Mouse (Mus musculus): Measurements from ENCODE around the gene Trappc6a. TPM values are rescaled to one million over a fixed set of nuclear protein-coding genes. Genes with fewer than 3 reads are reported as not detected.

Gene Trappc6a
- polyA plus RNA-seq, 1 experiment from 2014 or later, result 51.7 TPM

DNA sequence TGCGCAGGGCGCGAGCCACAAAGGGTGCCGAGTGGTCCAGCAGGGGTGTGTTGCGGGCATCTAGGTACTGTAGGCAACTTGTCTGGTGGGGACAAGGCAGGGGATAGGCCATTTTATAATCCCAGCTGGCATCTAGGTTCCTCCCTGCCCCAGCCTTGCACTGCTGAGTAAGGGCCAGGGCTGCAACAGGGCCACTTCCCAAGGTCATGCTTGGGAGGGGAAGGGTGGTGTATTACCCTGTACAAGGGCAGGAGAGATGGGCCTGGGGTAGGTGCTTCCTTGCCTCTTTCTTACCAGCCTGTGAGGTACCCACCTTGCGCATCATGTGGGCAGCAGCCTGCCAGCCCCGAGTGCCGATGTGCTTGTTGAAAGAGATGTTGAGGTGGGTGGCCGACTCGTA lies 26.5 kb downstream of the Trappc6a start:
- peaks cover 13% of the 10 kb centered on the region for H3K36me3 ChIP-seq (replicated peaks; ENCODE audit: control insufficient read depth, insufficient read depth, low read depth, low read length)

DNA sequence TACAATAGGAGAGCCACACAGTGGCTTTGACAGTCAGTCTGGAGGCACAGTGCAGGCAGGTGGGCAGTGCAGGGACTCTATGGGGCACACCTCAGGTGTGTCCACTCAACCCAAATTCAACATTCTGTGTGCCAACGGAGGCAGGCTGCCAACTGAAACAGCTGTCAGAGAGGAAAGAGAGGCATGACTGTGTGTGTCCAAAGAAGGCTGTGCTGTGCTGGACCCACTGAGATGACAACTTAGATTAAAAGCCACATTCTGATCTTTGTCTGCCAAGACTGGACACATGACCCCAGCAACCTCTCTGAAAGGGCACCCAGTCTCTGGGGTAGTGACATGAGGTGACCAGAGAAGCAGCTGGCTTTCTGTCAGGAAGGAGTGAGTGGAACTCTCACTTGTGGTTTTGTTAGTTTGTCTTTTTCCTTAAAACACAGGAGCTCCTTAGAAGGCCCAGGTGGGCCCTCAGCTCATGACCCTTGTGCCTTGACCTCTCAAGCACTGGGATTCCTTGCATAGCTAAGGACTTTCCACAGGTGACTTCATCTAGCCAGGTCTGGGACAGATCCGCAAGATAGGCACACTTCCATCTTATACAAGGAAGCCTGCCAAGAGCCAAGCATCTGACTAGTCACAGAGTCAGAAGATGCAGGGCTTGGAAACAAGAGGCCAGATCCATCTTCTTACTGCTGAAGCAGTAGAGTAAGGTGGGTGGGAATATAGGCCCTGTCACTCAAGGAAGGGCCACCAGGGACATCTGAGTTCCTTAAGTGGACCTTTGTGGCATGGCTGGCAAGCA lies 32.8 kb downstream of the Trappc6a start:
- DNase-seq (ENCODE audit: low spot score) (no peak), ATAC-seq (replicated peaks; ENCODE audit: insufficient number of reproducible peaks, low FRiP score, low TSS enrichment, low read depth) (no peak)
- WGBS, result 83% methylated on average over 2 of the region's 2 CpGs
- Histone ChIP-seq H3K4me2 (ENCODE audit: low read depth, low read length) (no peak overlapping the region), H3K4me3 (ENCODE audit: low read depth, low read length) (no peak overlapping the region), H3K27ac (replicated peaks; ENCODE audit: low read depth, low read length) (no peak overlapping the region), H3K9me3 (replicated peaks; ENCODE audit: control insufficient read depth, low read length) (no peaks in the 10 kb centered on the region), H3K27me3 (ENCODE audit: control insufficient read depth, insufficient read depth, low read length) (no peaks in the 10 kb centered on the region), H3K36me3 (replicated peaks; ENCODE audit: control insufficient read depth, insufficient read depth, low read depth, low read length) (no peaks in the 10 kb centered on the region), H3K4me1 (ENCODE audit: control insufficient read depth, insufficient read depth, low read length) (no peaks in the 10 kb centered on the region), H3K9ac (replicated peaks; ENCODE audit: low read length) (no peak overlapping the region)

More for the DNA sequence above, 26.5 kb downstream of the Trappc6a start:
- Histone ChIP-seq H3K9ac (replicated peaks; ENCODE audit: low read length) (no peak overlapping the region), H3K4me1 (ENCODE audit: control insufficient read depth, insufficient read depth, low read length) (no peaks in the 10 kb centered on the region), H3K27ac (replicated peaks; ENCODE audit: low read depth, low read length) (no peak overlapping the region), H3K4me2 (ENCODE audit: low read depth, low read length) (no peak overlapping the region), H3K27me3 (ENCODE audit: control insufficient read depth, insufficient read depth, low read length) (no peaks in the 10 kb centered on the region), H3K4me3 (ENCODE audit: low read depth, low read length) (no peak overlapping the region), H3K9me3 (replicated peaks; ENCODE audit: control insufficient read depth, low read length) (no peaks in the 10 kb centered on the region)
- ATAC-seq (replicated peaks; ENCODE audit: insufficient number of reproducible peaks, low FRiP score, low TSS enrichment, low read depth) (no peak), DNase-seq (ENCODE audit: low spot score) (no peak)
- WGBS, result 95% methylated on average over 10 of the region's 10 CpGs

DNA sequence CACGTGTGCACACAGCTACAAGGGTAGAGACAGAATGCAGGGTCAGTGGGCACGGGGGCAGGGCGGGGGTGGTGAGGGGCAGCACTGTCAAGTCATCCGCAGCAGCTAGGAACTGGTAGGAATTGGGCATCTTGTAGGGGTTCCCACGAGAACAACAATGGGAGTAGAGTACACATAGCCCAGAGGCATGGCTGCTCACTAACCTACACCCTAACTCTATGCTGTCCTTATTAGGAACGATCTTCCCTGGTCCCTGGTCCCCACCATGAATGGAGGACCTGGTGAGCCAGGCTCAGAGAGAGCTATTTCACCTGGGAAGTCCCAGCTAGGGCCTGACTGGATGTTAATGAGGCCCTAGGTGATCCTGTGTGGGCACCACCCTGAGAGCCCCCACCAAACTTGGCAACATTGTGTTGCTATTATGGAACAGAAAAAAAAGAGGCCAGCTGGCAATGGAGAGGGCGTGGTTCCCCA lies 33.5 kb downstream of the Trappc6a start:
- no peak overlapping the region for H3K27ac ChIP-seq (replicated peaks; ENCODE audit: low read depth, low read length)
- H3K27me3 ChIP-seq (ENCODE audit: control insufficient read depth, insufficient read depth, low read length), result no peaks in the 10 kb centered on the region
- no peak overlapping the region for H3K9ac ChIP-seq (replicated peaks; ENCODE audit: low read length)
- no peaks in the 10 kb centered on the region for H3K4me1 ChIP-seq (ENCODE audit: control insufficient read depth, insufficient read depth, low read length)
- no peak overlapping the region for H3K4me3 ChIP-seq (ENCODE audit: low read depth, low read length)
- H3K9me3 ChIP-seq (replicated peaks; ENCODE audit: control insufficient read depth, low read length), result no peaks in the 10 kb centered on the region
- 82% methylated on average over 7 of the region's 7 CpGs for WGBS
- no peaks in the 10 kb centered on the region for H3K36me3 ChIP-seq (replicated peaks; ENCODE audit: control insufficient read depth, insufficient read depth, low read depth, low read length)
- ATAC-seq (replicated peaks; ENCODE audit: insufficient number of reproducible peaks, low FRiP score, low TSS enrichment, low read depth), result 0 out of 2 replicates have a peak, but pooled peaks have one; percentile 7
- no peak overlapping the region for H3K4me2 ChIP-seq (ENCODE audit: low read depth, low read length)
- DNase-seq (ENCODE audit: low spot score), result no peak

DNA sequence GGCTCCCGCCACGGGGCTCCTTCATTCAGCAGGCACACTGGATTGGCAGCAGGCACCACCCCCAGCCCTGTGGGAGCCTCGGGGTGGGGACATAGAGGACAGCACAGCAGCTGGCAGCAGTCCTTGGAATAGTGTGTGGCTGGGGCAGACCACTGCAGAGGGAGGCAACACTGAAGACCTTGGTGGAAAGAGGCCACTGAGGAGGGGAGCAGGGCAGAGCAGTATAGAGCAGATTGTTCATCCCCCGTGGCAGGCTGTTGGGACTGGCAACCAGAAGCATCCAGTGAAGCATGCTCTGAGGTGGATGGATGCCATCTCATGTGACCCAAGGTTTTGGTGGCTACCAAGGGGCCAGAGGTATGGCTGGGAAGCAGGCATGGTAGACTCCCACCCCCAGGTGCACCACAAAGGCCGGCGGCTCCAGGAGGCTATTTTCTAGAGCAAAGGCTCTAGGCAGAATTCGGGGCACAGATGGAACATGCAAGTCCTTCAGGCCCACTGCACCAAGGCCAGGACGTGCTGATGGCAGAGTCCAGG lies 34.0 kb downstream of the Trappc6a start:
- WGBS, result 76% methylated on average over 8 of the region's 8 CpGs
- Histone ChIP-seq H3K27ac (replicated peaks; ENCODE audit: low read depth, low read length) (no peak overlapping the region), H3K9ac (replicated peaks; ENCODE audit: low read length) (no peak overlapping the region), H3K4me1 (ENCODE audit: control insufficient read depth, insufficient read depth, low read length) (no peaks in the 10 kb centered on the region), H3K27me3 (ENCODE audit: control insufficient read depth, insufficient read depth, low read length) (no peaks in the 10 kb centered on the region), H3K4me3 (ENCODE audit: low read depth, low read length) (no peak overlapping the region), H3K36me3 (replicated peaks; ENCODE audit: control insufficient read depth, insufficient read depth, low read depth, low read length) (no peaks in the 10 kb centered on the region), H3K4me2 (ENCODE audit: low read depth, low read length) (no peak overlapping the region), H3K9me3 (replicated peaks; ENCODE audit: control insufficient read depth, low read length) (no peaks in the 10 kb centered on the region)
- DNase-seq (ENCODE audit: low spot score) (no peak), ATAC-seq (replicated peaks; ENCODE audit: insufficient number of reproducible peaks, low FRiP score, low TSS enrichment, low read depth) (peak; percentile 44; the same call in 1 of the 2 replicates)

DNA sequence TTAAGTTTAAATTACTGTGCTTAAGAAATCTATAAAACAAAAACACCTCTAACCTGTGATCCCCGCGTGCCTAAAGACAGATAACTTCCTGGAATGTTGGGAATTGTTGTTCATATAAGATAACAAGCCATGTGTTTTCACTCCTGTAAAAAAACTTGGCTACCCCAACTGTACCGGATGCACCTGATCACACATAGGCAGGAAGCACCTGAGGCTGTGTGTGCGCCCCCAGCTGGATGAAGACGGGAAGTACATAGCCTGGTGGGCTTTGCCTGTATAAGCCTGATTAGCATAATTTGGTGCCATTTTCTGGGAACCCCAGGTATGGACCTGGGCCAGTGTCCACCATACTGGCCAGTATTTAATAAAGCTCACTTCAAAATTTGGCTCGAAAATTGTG lies 35.4 kb downstream of the Trappc6a start:
- no peaks in the 10 kb centered on the region for H3K36me3 ChIP-seq (replicated peaks; ENCODE audit: control insufficient read depth, insufficient read depth, low read depth, low read length)
- H3K4me3 ChIP-seq (ENCODE audit: low read depth, low read length), result no peak overlapping the region
- WGBS, result 59% methylated on average over 6 of the region's 6 CpGs
- no peaks in the 10 kb centered on the region for H3K4me1 ChIP-seq (ENCODE audit: control insufficient read depth, insufficient read depth, low read length)
- DNase-seq (ENCODE audit: low spot score) (peak; percentile 40), ATAC-seq (replicated peaks; ENCODE audit: insufficient number of reproducible peaks, low FRiP score, low TSS enrichment, low read depth) (no peak)
- H3K4me2 ChIP-seq (ENCODE audit: low read depth, low read length), result no peak overlapping the region
- no peaks in the 10 kb centered on the region for H3K9me3 ChIP-seq (replicated peaks; ENCODE audit: control insufficient read depth, low read length)
- H3K9ac ChIP-seq (replicated peaks; ENCODE audit: low read length), result no peak overlapping the region
- no peaks in the 10 kb centered on the region for H3K27me3 ChIP-seq (ENCODE audit: control insufficient read depth, insufficient read depth, low read length)
- H3K27ac ChIP-seq (replicated peaks; ENCODE audit: low read depth, low read length), result no peak overlapping the region

DNA sequence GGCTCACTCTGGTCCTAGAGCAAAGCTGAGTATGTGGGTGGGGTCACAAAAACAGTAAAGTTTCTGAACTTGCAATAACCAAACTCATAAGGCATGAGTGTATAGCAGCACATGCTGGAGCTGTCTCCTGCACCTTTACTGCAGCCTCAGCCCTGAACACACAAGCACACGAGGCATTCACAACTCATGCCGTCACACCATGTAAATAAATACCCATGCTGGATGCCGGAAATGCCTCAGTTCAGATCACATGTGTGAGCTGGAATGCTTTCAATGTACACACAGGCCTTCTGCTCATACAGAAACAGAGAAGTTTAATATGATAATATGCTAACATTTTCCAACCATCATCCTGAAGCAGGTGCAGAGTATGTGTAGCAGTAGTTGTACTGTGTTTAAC lies 37.8 kb downstream of the Trappc6a start:
- H3K9ac ChIP-seq (replicated peaks; ENCODE audit: low read length), result no peak overlapping the region
- DNase-seq (ENCODE audit: low spot score) (no peak), ATAC-seq (replicated peaks; ENCODE audit: insufficient number of reproducible peaks, low FRiP score, low TSS enrichment, low read depth) (no peak)
- H3K4me3 ChIP-seq (ENCODE audit: low read depth, low read length), result no peak overlapping the region
- H3K4me1 ChIP-seq (ENCODE audit: control insufficient read depth, insufficient read depth, low read length), result no peaks in the 10 kb centered on the region
- H3K27me3 ChIP-seq (ENCODE audit: control insufficient read depth, insufficient read depth, low read length), result no peaks in the 10 kb centered on the region
- no peaks in the 10 kb centered on the region for H3K9me3 ChIP-seq (replicated peaks; ENCODE audit: control insufficient read depth, low read length)
- no peaks in the 10 kb centered on the region for H3K36me3 ChIP-seq (replicated peaks; ENCODE audit: control insufficient read depth, insufficient read depth, low read depth, low read length)
- H3K4me2 ChIP-seq (ENCODE audit: low read depth, low read length), result no peak overlapping the region
- no peak overlapping the region for H3K27ac ChIP-seq (replicated peaks; ENCODE audit: low read depth, low read length)
- 64% methylated on average over 3 of the region's 3 CpGs for WGBS

DNA sequence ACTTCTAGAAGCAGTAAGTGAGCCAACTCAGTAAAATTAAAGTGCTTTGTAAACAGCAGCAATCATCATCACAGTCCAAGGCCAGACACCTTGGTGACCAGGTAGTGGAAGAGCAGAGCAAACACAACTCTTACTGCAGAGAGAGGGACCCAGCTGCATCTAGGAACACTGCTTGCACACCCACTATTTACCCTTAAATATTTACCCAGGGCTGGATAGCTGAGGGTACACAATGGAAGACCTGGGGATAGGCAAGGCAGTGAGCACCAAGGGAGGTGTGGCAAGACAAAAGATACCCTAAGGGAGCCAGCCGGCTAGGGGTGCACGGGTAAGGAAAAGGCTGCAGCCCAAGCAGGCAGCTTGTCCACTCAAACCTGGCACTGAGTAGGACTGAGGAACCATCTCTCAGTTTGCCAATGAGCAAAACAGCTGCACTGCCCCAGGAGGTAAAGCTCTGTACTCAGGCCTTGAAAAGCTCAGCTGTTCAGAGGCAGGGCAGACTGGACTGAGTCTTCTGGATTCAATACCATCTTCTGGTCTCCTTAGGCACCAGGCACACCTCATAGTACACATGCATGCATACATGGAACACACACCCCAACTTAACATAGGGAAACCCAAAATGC lies 39.3 kb downstream of the Trappc6a start:
- Histone ChIP-seq H3K27ac (replicated peaks; ENCODE audit: low read depth, low read length) (no peak overlapping the region), H3K9me3 (replicated peaks; ENCODE audit: control insufficient read depth, low read length) (no peaks in the 10 kb centered on the region), H3K27me3 (ENCODE audit: control insufficient read depth, insufficient read depth, low read length) (no peaks in the 10 kb centered on the region), H3K4me3 (ENCODE audit: low read depth, low read length) (no peak overlapping the region), H3K9ac (replicated peaks; ENCODE audit: low read length) (no peak overlapping the region), H3K36me3 (replicated peaks; ENCODE audit: control insufficient read depth, insufficient read depth, low read depth, low read length) (no peaks in the 10 kb centered on the region), H3K4me1 (ENCODE audit: control insufficient read depth, insufficient read depth, low read length) (no peaks in the 10 kb centered on the region), H3K4me2 (ENCODE audit: low read depth, low read length) (no peak overlapping the region)
- ATAC-seq (replicated peaks; ENCODE audit: insufficient number of reproducible peaks, low FRiP score, low TSS enrichment, low read depth) (no peak), DNase-seq (ENCODE audit: low spot score) (no peak)
- WGBS, result 72% methylated on average over 2 of the region's 2 CpGs

DNA sequence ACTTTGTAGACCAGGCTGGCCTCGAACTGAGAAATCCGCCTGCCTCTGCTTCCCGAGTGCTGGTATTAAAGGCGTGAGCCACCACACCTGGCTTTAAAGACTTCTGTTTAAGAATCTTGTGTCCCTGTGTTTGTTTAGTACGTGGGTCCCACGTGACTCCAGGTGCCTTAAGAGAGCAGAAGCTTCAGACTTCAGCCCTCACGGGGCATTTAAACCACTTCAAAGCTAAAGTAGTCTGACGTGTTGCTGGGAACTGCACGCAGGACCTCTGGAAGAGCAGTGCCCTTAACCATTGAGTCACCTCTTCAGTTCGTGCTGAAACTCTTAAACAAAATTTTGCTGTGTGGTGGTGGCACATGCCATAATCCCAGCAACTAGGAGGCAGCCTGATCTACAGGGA lies 41.2 kb downstream of the Trappc6a start:
- no peak overlapping the region for H3K27ac ChIP-seq (replicated peaks; ENCODE audit: low read depth, low read length)
- H3K4me2 ChIP-seq (ENCODE audit: low read depth, low read length), result no peak overlapping the region
- no peaks in the 10 kb centered on the region for H3K4me1 ChIP-seq (ENCODE audit: control insufficient read depth, insufficient read depth, low read length)
- no peak overlapping the region for H3K9ac ChIP-seq (replicated peaks; ENCODE audit: low read length)
- no peaks in the 10 kb centered on the region for H3K9me3 ChIP-seq (replicated peaks; ENCODE audit: control insufficient read depth, low read length)
- no peak overlapping the region for H3K4me3 ChIP-seq (ENCODE audit: low read depth, low read length)
- 89% methylated on average over 10 of the region's 10 CpGs for WGBS
- no peaks in the 10 kb centered on the region for H3K27me3 ChIP-seq (ENCODE audit: control insufficient read depth, insufficient read depth, low read length)
- no peaks in the 10 kb centered on the region; the same call in 1 of the 2 replicates for H3K36me3 ChIP-seq (replicated peaks; ENCODE audit: control insufficient read depth, insufficient read depth, low read depth, low read length)
- DNase-seq (ENCODE audit: low spot score) (no peak), ATAC-seq (replicated peaks; ENCODE audit: insufficient number of reproducible peaks, low FRiP score, low TSS enrichment, low read depth) (no peak)
